Mouse (Mus musculus) testis, adult 2 months (tissue): ENCODE data around the gene Rnf26.

Experiments used
- CTCF ChIP-seq: fragments of 200-500 bp; IDR thresholded peaks from 2 replicates; pipeline ENCODE4 v1.5.1; 2012; ENCODE audit warnings: low read depth, mild to moderate bottlenecking, inconsistent platforms, low read length, moderate library complexity; ENCODE audit not compliant: control insufficient read depth, insufficient read depth, insufficient replicate concordance
- POLR2A ChIP-seq: fragments of 200-500 bp; IDR thresholded peaks from 2 replicates; pipeline ENCODE4 v1.6.1; 2012; ENCODE audit warnings: low read depth, mild to moderate bottlenecking, inconsistent platforms, low read length, moderate library complexity; ENCODE audit not compliant: control insufficient read depth

DNA sequence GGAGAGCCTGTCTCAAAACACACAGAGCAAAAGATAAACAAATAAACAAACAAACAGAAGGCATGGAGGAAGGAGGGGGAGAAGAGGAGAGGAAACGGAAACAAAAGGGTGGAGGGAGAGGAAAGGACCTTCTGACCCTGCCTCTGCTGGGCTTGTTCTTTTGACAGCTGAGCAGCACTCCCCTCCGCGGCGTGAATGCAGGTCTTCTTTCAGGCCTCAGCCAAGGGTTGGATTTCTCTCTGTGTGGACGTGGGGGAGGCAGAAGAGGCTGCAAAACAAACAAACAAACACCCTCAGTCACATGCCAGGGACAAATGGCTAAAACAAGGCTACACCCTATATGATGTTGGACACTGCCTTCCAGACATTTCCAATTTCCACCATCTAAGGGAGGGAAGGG lies 11.7 kb upstream of the Rnf26 start:
- TF ChIP-seq POLR2A: no peak
- no peak for TF ChIP-seq CTCF
